Mouse (Mus musculus) bone marrow macrophage, adult 2 months (primary cell): Measurements from ENCODE around the gene Hagh.

Experiments
- CTCF ChIP-seq: IDR thresholded peaks from 2 replicates; pipeline ENCODE4 v1.5.1; 2012; ENCODE audit warnings: low read depth, mild to moderate bottlenecking, low read length, moderate library complexity
- POLR2A ChIP-seq: IDR thresholded peaks from 2 replicates; pipeline ENCODE4 v1.6.1; 2012; ENCODE audit warnings: mild to moderate bottlenecking, low read depth, low read length, borderline replicate concordance

GRCm38 (mm10) chr17:24886932-24887271 is 47.0 kb downstream of the Hagh start:
- TF ChIP-seq POLR2A, result no peak
- no peak for TF ChIP-seq CTCF
